Mouse (Mus musculus) hindbrain, embryonic 16.5 days (tissue): ENCODE measurements around the gene Stx8. TPM values are rescaled to one million over a fixed set of nuclear protein-coding genes. Genes with fewer than 3 reads are reported as not detected.
A peak's percentile ranks its signal among the peaks of the same experiment; 100 is the strongest.

Experiments used
- ATAC-seq: fragments of 200-750 bp; cut with Nextera tagmentation; 2 replicates; pipeline ENCODE4 v1.8.0; 2017; ENCODE audit warnings: moderate TSS enrichment, moderate library complexity
- H3K27ac ChIP-seq: fragments of 300-500 bp; sonication (generic); 2 replicates; pipeline ENCODE4 v1.5.1; 2014; ENCODE audit warnings: low read depth, mild to moderate bottlenecking, control low read depth, low read length, moderate library complexity
- H3K27me3 ChIP-seq: fragments of 300-500 bp; sonication (generic); replicated peaks from 2 replicates; pipeline ENCODE4 v1.6.1; 2014; ENCODE audit warnings: low read length; ENCODE audit not compliant: control insufficient read depth, insufficient read depth
- H3K36me3 ChIP-seq: fragments of 300-500 bp; sonication (generic); 2 replicates; pipeline ENCODE4 v1.6.1; 2014; ENCODE audit warnings: mild to moderate bottlenecking, low read length, moderate library complexity, mixed read lengths; ENCODE audit not compliant: control insufficient read depth, insufficient read depth
- H3K4me1 ChIP-seq: fragments of 300-500 bp; sonication (generic); 2 replicates; pipeline ENCODE4 v1.6.1; 2014; ENCODE audit warnings: low read depth, low read length; ENCODE audit not compliant: control insufficient read depth, insufficient read depth
- H3K4me2 ChIP-seq: fragments of 300-500 bp; sonication (generic); 2 replicates; pipeline ENCODE4 v1.6.1; 2014; ENCODE audit warnings: mild to moderate bottlenecking, low read length, control low read depth, moderate library complexity
- H3K4me3 ChIP-seq: fragments of 300-500 bp; sonication (generic); 2 replicates; pipeline ENCODE4 v1.5.1; 2014; ENCODE audit warnings: mild to moderate bottlenecking, low read length, control low read depth, moderate library complexity
- H3K9ac ChIP-seq: fragments of 300-500 bp; sonication (generic); 2 replicates; pipeline ENCODE4 v1.6.1; 2014; ENCODE audit warnings: low read depth, mild to moderate bottlenecking, control low read depth, low read length, moderate library complexity
- H3K9me3 ChIP-seq: fragments of 300-500 bp; sonication (generic); 2 replicates; pipeline ENCODE4 v1.6.1; 2014; ENCODE audit warnings: mild to moderate bottlenecking, low read length, moderate library complexity; ENCODE audit not compliant: control insufficient read depth
- WGBS: fragments of 180-500 bp; shearing (Covaris S2); extraction: QIAGEN DNeasy Blood & Tissue Kit; methylation state at CpG from one replicate; pipeline ENCODE4 v1.1.7; 2014; 5-methylcytosine and 5-hydroxymethylcytosine counted together
- polyA plus RNA-seq: library from polyadenylated mRNA; unstranded; fragments of >200 nt; fragmentation: Nextera tagmentation; extraction: Ambion mirVana; gene quantifications from 2 replicates; pipeline ENCODE4 v1.2.1, GENCODE M21; 2015

The Stx8 gene
- polyA plus RNA-seq, 1 experiment from 2014 or later: 61.6 TPM

DNA sequence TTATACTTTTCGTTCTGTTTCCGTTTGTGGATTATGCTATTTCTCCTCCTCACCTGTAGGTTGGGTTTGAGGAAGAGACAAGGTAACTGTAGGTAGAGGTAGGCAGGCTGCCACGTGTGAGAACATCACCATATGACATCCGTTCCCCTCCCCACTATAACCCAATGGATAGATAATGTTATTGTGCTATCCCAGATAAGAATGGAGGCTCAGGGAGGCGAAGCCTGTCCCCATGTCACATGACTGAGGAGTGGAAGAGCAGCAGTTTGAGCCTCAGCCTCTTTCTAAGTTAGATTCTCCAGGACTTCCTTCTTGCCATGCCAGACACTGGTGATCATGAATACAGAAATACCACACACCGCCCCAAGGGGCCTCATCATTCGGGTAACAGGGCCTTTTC lies 211.4 kb downstream of the Stx8 start:
- Histone ChIP-seq H3K27me3 (no peaks in the 10 kb centered on the region), H3K4me2 (no peak overlapping the region), H3K27ac (no peak overlapping the region), H3K4me3 (no peak overlapping the region), H3K9ac (no peak overlapping the region), H3K36me3 (no peaks in the 10 kb centered on the region), H3K4me1 (no peaks in the 10 kb centered on the region), H3K9me3 (no peaks in the 10 kb centered on the region)
- 78% methylated on average over 7 of the region's 7 CpGs for WGBS
- no peak for ATAC-seq

DNA sequence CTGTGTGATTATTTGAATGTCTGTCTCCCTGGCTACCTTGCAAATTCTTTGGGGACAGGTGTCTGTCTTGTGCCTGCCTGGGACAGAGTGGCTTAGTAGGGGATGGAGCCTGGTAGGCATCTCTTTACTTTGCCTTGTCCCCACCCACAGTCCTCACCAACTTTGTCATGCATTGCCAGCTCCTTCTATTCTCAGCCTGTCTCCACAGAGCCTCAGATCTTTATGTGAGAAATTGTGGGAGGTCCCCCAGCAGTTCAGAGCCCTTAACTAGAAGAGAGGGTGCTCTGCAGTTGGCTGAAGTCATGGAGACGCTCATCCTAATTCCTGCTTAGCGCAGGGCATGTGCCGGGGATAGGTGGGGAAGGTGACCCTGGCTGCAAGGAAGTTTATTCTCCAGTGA lies 219.7 kb downstream of the Stx8 start:
- Histone ChIP-seq H3K9ac (no peak overlapping the region), H3K27ac (no peak overlapping the region), H3K4me1 (no peaks in the 10 kb centered on the region; the same call in 1 of the 2 replicates), H3K4me3 (no peak overlapping the region), H3K4me2 (no peak overlapping the region), H3K36me3 (no peaks in the 10 kb centered on the region), H3K9me3 (no peaks in the 10 kb centered on the region), H3K27me3 (no peaks in the 10 kb centered on the region)
- WGBS: 93% methylated on average over 3 of the region's 3 CpGs
- no peak for ATAC-seq

DNA sequence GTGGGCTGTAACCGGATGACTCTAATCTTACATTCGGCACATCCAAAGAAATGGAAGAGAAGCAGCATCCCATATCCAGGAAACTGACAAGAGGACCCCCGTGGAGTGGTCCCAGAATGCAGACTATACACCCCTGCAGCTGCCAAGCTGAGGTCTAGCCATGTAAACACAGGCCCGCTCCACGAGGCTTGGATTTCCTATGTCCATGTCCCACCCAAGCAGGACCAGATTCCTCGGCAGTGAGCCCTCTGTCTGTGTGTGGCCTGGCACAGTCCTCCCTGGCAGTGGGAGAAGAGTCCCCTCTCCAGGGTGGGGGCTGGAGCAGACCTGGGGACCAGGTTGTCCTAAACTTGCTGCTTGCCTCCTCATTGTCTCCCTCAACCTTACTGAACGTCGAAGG lies 221.2 kb downstream of the Stx8 start:
- no peak overlapping the region for H3K27ac ChIP-seq
- H3K9me3 ChIP-seq: no peaks in the 10 kb centered on the region
- 68% methylated on average over 8 of the region's 8 CpGs for WGBS
- no peaks in the 10 kb centered on the region; the same call in 1 of the 2 replicates for H3K4me1 ChIP-seq
- no peaks in the 10 kb centered on the region for H3K36me3 ChIP-seq
- no peak for ATAC-seq
- no peaks in the 10 kb centered on the region for H3K27me3 ChIP-seq
- H3K9ac ChIP-seq: no peak overlapping the region
- no peak overlapping the region for H3K4me2 ChIP-seq
- no peak overlapping the region for H3K4me3 ChIP-seq

DNA sequence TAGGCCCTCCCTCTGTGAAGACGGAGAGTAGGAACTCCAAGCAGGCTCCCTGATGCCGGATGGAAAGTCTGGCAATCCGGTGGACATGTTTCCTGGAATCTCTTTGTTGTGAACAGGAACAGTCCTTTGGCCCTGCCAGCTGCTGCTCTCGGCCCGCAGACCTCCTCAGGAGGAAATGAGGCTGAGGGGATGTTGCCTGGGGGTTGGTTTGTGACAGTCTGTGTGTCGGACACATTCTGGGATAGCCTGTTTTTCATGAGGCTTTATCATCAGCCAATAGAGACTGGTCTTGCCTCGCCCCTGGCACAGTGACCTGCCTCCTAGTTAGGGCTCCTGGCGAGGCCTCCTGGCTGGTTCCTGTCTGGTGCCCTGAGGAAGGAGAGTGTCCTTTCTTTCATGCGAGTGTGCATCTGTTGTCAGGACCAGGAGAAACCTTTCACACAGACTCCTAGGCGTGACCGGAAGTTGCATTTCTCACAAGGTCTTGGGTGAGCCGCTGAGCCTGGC lies 222.8 kb downstream of the Stx8 start:
- H3K4me3 ChIP-seq: no peak overlapping the region
- no peaks in the 10 kb centered on the region for H3K27me3 ChIP-seq
- no peak overlapping the region for H3K27ac ChIP-seq
- no peaks in the 10 kb centered on the region for H3K9me3 ChIP-seq
- no peaks in the 10 kb centered on the region; the same call in 1 of the 2 replicates for H3K4me1 ChIP-seq
- ATAC-seq: no peak
- H3K9ac ChIP-seq: no peak overlapping the region
- WGBS: 70% methylated on average over 12 of the region's 12 CpGs
- H3K4me2 ChIP-seq: no peak overlapping the region
- no peaks in the 10 kb centered on the region for H3K36me3 ChIP-seq

DNA sequence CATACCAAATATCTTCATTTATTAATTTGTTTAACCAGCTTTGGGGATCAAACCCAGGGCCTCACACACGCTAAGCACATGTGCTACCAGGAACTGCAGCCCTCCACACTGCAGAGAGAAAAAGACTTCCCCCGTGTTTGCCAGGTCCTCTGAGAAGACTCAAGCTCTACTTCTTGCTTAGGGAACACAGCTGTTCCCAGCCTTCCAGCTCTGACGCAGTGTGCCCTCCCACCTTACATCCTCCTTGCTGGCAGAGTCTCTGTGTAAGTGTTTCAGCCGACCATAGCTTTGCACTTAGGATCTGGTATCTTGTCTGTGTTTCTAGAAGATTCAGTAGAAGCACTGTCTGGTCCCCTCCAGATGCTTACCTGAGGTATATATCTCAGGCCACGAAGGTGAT lies 224.9 kb downstream of the Stx8 start:
- Histone ChIP-seq H3K36me3 (no peaks in the 10 kb centered on the region), H3K4me3 (no peak overlapping the region), H3K4me2 (no peak overlapping the region), H3K4me1 (peaks cover 8% of the 10 kb centered on the region), H3K27ac (no peak overlapping the region), H3K9me3 (no peaks in the 10 kb centered on the region), H3K27me3 (no peaks in the 10 kb centered on the region), H3K9ac (no peak overlapping the region)
- ATAC-seq: no peak
- WGBS: 89% methylated on average over 5 of the region's 5 CpGs

DNA sequence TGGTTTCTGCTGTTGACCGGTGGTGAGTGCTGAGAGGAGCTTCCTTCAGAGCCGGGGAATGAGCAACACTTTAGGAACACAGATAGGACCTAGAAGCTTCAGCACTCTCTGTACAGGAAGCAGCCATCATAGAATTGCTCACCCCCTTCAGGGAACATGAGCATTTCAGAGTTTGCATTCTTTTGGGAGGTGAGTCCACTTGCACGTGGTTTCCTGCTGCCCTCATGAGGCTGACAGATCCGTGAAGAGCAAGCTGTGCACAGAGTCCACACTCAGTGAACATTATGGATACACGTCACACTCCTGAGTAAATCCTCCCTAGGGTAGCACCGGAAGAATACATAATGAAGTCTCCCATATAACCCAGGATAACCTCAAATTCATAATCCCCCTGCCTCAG lies 229.2 kb downstream of the Stx8 start:
- H3K27ac ChIP-seq: no peak overlapping the region
- H3K4me2 ChIP-seq: no peak overlapping the region
- no peaks in the 10 kb centered on the region for H3K9me3 ChIP-seq
- H3K4me3 ChIP-seq: no peak overlapping the region
- H3K36me3 ChIP-seq: no peaks in the 10 kb centered on the region
- peaks cover 18% of the 10 kb centered on the region for H3K4me1 ChIP-seq
- 63% methylated on average over 6 of the region's 6 CpGs for WGBS
- no peak for ATAC-seq
- no peaks in the 10 kb centered on the region for H3K27me3 ChIP-seq
- H3K9ac ChIP-seq: no peak overlapping the region

DNA sequence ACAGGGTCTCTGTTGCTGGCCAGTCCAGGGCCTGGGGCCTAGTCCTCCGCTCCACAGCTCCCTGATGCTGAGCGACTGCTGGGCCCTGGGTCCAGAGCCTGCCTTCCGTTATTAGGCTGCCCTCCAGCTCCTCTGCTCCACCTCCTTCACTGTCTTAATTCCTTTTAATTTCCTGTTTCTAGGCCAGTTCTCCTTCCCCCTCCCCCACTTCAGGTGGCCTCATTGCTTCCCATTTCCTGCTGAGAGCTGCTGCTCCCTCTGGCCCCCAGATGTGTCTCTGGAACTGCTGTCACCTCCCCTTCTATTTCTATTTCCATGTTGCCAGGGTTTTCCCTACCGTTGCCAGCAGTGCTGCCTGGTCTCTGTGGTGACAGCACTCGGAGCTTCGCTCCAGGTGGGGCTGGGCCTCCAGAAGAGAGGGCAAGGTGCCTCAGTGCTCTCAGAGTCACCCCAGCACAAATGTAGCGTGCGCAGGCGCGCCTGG lies 229.7 kb downstream of the Stx8 start:
- ATAC-seq: no peak
- H3K4me2 ChIP-seq: no peak overlapping the region
- 0 out of 2 replicates have a peak overlapping the region, but pooled peaks have one; percentile 14 for H3K27ac ChIP-seq
- H3K36me3 ChIP-seq: no peaks in the 10 kb centered on the region
- no peaks in the 10 kb centered on the region for H3K27me3 ChIP-seq
- H3K9ac ChIP-seq: no peak overlapping the region
- 62% methylated on average over 10 of the region's 10 CpGs for WGBS
- no peak overlapping the region for H3K4me3 ChIP-seq
- H3K4me1 ChIP-seq: peaks cover 18% of the 10 kb centered on the region
- no peaks in the 10 kb centered on the region for H3K9me3 ChIP-seq

DNA sequence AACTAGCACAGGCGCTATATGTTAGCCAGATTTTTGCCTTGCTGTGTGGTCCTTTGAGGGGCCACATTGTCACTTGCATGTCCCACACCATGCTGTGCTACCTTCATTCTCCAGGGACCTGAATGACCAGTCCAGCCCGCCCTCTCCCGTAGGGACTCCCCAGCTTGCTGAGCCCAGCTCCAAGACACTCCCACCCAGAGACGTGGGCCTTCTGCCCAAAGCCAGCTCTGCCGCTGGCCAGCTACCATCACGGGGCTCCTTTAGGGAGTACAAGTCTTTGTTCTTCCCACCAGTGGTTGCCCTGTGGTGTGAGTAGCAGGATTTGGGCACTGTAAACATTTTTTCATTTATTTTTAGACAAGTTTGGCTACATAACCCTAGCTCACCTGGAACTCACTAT lies 230.6 kb downstream of the Stx8 start:
- H3K27me3 ChIP-seq: no peaks in the 10 kb centered on the region

DNA sequence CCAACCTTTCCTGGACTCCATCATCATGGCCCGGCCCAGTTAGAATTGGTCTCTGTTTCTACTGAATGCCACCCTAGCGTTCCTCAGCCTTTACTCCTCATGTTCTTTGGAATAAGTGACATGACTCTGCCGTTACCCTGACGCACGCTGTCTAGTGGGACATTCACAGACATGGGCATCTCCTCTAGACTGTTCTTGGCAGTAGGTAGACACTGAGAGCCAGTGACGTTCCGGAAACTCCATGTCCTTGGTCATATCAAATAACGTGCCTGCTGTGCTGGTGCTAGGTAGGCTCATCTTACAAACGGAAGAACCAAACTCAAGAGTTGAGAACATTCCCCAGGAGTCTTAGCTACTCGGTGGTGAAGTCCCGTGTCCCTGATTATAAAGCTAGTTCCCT lies 231.5 kb downstream of the Stx8 start:
- 93% methylated on average over 11 of the region's 11 CpGs for WGBS

More for the DNA sequence above, 230.6 kb downstream of the Stx8 start:
- peak; percentile 52; the same call in 1 of the 2 replicates for ATAC-seq
- no peaks in the 10 kb centered on the region for H3K36me3 ChIP-seq
- peaks cover 18% of the 10 kb centered on the region for H3K4me1 ChIP-seq
- no peak overlapping the region for H3K4me3 ChIP-seq
- H3K9me3 ChIP-seq: no peaks in the 10 kb centered on the region
- H3K27ac ChIP-seq: no peak overlapping the region
- 52% methylated on average over 6 of the region's 6 CpGs for WGBS
- H3K4me2 ChIP-seq: no peak overlapping the region
- H3K9ac ChIP-seq: no peak overlapping the region

DNA sequence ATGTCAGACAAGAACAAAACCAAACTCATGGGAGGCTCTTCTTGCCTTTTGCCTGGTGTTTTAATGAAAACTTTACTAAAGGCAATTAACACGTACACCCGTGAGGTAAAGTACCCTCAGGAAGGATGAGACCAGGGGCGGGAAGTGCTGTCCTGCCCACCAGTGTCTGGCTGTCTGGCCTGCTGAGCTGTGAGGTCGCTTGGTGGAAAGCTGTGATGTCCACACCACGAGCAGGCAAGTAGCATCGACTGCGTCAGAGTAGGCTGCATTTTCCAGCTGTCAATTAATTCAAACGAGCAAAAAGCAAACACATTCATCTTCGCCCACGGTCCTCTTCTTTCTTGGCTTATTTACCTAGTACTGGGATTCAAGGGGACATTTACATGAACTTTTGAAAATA lies 232.7 kb downstream of the Stx8 start:
- Histone ChIP-seq H3K27me3 (no peaks in the 10 kb centered on the region), H3K4me2 (no peak overlapping the region), H3K4me1 (peaks cover 18% of the 10 kb centered on the region), H3K9ac (no peak overlapping the region), H3K9me3 (no peaks in the 10 kb centered on the region), H3K4me3 (no peak overlapping the region), H3K27ac (no peak overlapping the region), H3K36me3 (no peaks in the 10 kb centered on the region)
- 53% methylated on average over 10 of the region's 10 CpGs for WGBS
- no peak for ATAC-seq

More for the DNA sequence above, 231.5 kb downstream of the Stx8 start:
- Histone ChIP-seq H3K27me3 (no peaks in the 10 kb centered on the region), H3K36me3 (no peaks in the 10 kb centered on the region), H3K9me3 (no peaks in the 10 kb centered on the region), H3K4me3 (no peak overlapping the region), H3K4me2 (no peak overlapping the region), H3K9ac (no peak overlapping the region), H3K27ac (no peak overlapping the region), H3K4me1 (peaks cover 18% of the 10 kb centered on the region)
- no peak for ATAC-seq
